Mouse (Mus musculus) left cerebral cortex, adult 18-20 months (tissue): Measurements from ENCODE around the gene Dazap1. TPM values are rescaled to one million over a fixed set of nuclear protein-coding genes. Genes with fewer than 3 reads are reported as not detected.
"Not testable (repeated sequence)": the region's sequence is repeated elsewhere in the genome, so short reads cannot be mapped to it uniquely, and the experiment has no call there.

Experiments
- DNase-seq, 2 experiments: peaks; one replicate each; pipeline ENCODE4 v3.0.0; 2021 to 2022; ENCODE audit warnings: low spot score in 2 of 2, mixed read lengths in 1 of 2
- long read RNA-seq, 2 experiments: library from polyadenylated mRNA; stranded (forward); transcript quantifications; one replicate each; pipeline ENCODE4 v2.0.0; 2021
- total RNA-seq, 2 experiments: library from RNA; stranded (reverse); gene quantifications; 2 replicates each; pipeline ENCODE4 v1.2.3; 2021

Dazap1 gene
- 10 to 100 TPM; 75.6 to 81.7 TPM for total RNA-seq
- long read RNA-seq, experiment 1, transcript Dazap1-203 (12 exons, 2,081 nt) = major isoform, 12 of 30 reads
- long read RNA-seq, experiment 1, partial matches to known transcripts = 7 of 30 reads
- long read RNA-seq, experiment 1, other reads (novel, unspliced or antisense) = 6 of 30 reads
- long read RNA-seq, experiment 2, transcript Dazap1-203 (12 exons, 2,081 nt) = major isoform, 10 of 23 reads
- long read RNA-seq, experiment 2, partial matches to known transcripts = 3 of 23 reads
- long read RNA-seq, experiment 2, other reads (novel, unspliced or antisense) = 5 of 23 reads

GRCm38 (mm10) chr10:80260642-80261584 is at the start of gene Dazap1, which contains the start of gene Gamt:
Dazap1 (plus strand) TSS chr10:80261486.
Gamt (minus strand) TSS chr10:80261012.
- peak; percentile 89 to 91 for DNase-seq

DNA sequence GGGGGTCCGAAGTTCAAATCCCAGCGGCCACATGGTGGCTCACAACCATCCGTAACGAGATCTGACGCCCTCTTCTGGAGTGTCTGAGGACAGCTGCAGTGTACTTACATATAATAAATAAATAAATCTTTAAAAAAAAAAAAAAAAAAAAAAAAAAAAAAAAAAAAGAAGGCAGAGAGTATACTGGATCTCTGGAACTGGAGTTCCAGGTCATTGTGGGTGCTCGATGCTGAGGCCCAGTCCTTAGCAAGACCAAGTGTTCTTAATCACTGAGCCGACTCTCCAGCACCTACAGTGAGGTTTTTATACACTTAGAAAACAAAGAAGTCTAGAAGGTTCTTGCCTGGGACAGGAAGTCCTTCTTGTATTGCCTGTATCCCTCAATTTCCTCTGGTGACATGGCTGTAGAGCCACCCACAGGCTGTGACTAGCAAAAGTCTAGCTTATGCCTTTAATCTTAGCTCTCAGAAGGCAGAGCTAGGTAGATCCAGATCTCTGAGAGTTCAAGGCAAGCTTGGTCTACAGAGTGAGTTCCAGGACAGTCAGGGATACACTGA is 49.7 kb upstream of the Dazap1 start:
- DNase-seq = not testable (repeated sequence)

DNA sequence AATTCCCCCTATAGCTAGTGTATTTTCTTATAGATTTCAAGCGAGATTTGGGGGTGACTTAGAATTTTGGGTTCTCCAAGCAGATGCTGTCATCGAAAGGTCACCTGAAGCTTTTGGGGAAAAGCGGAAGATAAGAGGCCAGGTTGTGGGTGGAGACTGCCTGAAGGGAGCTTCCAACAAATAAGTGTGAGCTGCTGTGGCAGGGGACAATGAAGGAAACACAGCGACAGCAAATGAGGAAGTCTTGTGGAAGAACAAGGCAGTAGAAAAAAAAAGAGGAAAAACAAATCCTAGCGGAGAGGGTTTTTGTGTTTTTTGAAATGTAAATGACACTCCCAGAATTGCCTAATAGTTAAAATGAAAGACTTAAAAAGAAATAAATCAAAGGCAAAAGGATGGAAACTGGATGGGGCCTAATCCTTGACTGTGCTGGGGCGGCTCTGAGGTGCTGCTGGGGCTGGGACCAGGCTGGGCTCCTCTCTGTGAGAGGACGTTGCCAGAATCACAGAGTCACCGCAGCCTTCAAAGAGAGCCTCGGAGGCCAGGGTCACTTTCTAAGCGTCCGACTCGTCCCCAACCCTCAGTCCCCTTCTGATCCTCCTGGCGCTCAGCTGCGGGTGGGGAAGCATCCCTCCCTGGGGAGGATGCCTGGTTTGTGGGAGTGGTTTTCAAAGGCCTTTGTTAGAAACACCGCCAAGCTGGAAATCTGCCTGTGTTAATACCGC is 46.1 kb upstream of the Dazap1 start:
- DNase-seq = no peak

DNA sequence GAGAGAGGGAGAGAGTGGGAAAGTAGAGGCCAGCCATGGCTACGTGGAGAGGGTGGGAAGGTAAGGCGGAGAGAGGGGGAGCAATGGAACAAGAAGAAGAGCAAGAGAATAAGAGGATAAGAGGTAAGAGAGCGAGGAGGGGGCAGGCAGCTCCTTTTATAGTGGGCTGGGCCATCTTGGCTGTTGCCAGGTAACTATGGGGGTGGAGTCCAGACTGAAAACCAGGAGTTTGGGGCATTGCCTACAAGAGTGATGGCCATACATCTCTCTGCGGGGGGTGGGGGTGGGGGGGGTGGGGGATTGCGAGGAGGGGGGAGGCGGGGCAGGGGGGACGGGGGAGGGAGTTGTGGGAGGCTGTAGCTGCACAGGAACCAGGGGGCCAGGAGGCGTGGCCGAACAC is 40.6 kb upstream of the Dazap1 start:
- DNase-seq = no peak

DNA sequence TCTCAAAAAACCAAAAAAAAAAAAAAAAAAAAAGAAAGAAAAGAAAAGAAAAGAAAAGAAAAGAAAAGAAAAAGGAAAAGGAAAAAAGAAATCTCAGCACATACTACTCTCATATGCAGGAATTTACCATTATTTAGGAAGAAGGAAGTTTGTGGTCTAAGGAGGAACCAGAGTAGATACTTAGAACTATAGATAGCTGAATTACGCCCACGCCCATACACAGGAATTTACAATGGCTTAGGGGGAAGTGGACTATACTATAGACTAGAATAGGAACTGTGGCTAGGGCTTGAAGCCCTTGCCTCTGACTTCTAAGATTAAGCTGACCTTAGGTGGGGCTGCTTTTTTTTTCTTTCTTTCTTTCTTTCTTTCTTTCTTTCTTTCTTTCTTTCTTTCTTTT is 38.1 kb upstream of the Dazap1 start:
- not testable (repeated sequence) for DNase-seq

DNA sequence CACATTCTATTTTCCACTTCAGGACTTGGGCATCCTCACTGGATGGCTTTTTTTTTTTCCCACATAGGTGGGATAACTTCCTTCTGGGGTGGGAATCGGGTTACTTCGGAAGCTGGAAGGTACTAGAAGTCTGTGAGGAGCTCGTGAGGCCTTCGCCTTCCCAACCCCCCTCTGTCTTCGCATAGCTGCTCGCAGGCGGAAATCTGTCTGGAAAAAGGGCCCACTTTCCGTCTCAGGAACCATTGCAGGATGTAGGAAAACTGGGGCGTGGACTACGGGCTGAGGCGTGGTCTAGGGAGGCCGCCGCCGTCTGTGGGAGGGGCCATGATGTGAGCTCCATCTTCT is 35.2 kb upstream of the Dazap1 start:
- DNase-seq = no peak

- DNase-seq = peak; percentile 98 to 99
Measured at GRCm38 (mm10) chr10:80226416-80227165, 34.7 kb upstream of the Dazap1 start, which contains the start of gene Mum1. Mum1 (plus strand) TSS chr10:80226434.

DNA sequence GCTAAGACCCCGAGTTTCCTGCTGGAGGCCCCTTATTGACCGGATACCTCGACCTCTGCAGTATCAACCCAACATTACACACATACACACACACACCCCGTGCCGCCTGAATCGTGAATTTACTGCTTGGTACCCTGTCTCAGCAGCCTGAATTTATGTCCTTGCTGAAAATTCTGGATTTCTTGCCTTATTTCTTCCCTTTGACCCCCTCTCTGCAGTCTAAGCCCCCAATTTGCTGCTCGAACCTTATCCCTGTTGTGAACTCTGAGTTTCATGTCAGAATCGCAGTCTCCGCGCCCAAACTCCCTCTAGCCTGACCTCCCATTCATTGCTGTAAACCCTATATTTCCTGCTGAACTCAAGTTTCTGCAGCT is 34.1 kb upstream of the Dazap1 start:
- DNase-seq = no peak

DNA sequence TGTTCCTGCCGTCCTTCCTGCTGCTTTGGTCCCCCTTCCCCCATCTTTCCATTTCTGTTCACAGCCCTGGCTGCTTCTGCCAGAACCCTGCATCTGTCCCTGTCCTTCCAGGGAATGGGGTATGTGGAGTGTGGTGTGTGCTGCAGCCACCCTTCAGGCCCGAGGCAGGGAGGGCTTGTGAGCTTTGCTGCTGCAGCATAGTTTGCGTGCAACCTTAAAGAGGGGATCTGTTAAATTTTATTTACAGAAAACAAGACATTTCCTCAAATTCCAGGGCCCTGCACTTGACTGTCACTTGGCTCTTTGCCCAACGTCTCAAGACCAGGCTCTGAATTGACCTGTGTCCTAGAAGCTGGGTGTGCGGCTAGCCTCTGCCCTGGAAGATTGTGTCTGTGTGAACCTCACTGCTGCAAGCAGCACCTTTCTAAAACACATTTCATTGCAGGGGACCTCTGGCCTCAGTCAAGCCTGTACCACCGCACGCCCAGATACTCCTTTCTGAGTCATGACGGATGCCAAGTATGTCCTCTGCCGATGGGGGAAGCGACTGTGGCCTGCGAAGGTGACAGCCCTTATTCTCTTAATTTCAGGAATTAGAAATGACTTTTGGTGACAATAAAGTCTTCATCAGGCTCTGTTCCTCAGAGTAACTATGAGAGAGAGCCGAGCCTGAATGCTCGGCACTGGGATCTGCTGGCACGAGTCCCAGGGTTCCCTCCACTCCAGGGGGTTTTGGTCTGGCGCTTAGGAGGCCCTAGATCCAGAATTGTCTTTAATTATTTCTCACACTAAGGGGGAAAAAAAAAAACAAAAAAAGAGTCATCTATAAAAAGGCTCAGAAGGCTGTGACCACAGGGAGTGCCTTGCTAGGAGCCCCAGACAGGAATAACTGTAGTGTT is 33.2 kb upstream of the Dazap1 start:
- DNase-seq = no peak

DNA sequence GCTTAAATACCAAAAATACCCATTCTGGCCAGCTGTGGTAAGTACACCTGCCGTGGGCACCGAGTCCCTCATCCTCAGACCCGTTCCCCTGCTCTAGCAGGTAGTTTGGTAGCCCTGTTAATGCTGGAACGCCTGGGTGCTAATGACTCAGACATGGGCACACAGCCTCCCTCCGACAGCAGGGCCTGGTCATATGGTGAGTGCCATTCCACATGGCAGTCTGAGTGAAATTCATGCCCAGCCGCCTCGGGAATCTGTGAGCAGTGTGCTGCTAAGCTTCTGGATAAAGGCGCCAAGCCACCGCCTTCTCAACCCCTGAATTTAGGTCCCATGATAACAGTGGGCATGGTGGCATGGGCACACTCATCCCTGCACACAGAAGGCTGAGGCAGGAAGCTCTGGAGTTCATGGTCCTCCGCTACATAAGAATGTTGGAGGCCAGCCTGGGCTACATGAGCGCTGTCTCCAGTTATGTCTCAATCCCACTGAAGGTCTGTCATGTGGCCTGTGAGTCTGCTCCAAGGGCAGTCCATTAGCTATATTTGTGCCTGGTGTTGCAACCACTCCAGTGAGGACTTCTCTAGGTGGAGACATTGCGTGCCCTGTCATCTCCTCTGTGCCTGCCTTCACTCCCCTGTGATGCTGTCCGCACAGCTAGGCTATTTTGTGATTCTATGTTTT is 25.0 kb upstream of the Dazap1 start:
- DNase-seq = no peak

DNA sequence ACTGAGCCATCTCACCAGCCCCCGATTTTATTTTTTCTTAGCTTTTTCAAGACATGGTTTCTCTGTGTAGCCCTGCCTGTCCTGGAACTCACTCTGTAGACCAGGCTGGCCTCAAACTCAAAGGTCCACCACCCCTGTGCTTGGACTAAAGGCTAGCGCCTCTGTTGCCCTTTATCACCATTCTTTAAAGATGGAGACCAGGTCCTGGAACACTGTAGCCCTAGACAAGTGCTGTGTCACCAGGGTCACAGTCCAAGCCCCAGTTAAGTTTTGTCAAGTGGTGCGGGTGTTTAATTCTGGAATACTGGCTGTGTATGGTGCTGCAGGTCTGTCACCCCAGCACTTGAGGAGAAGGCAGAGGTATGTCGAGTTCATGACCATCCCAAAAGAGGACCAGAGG is 24.3 kb upstream of the Dazap1 start:
- DNase-seq = no peak

DNA sequence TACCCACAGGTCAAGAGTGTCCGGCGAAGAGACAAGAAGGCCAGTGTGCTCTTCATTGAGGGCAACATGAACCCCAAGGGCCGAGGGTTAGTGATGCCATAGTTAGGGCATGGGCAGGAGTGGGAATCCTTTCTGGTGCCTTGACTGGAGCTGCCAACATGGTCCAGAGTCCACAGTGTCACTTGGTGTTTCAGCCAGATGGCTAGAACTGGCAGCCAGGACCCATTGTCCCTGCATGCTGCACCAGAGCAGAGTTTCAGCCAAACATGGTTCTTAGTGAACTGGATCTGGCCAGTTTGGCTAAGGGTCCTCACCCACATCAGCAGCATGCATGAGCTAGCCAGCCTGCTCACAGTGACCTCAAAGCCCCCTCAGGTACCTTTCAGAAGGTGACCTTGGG is 23.0 kb upstream of the Dazap1 start:
- DNase-seq = no peak

- no peak for DNase-seq
Measured at GRCm38 (mm10) chr10:80239791-80240190, 21.5 kb upstream of the Dazap1 start.

- no peak for DNase-seq
Measured at GRCm38 (mm10) chr10:80242088-80242487, 19.2 kb upstream of the Dazap1 start.

DNA sequence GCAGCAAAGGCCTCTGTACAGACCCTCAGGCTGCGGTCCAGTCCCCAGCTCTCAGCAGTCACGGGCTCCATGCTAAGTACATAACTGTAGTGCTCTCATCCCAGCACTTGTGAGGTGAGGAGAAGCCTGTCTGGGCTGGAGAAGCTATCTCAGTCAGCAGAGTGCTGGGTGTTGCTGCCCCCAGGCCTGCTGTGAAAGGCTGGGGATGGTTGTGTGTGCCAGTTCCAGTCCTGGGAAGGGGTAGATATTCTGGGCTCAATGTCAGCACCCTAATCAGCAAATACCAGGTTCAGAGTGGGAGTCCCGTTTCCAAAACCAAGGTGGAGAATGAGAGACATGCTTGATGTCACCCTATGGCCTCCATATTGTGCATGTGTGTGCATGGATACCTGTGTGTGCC is 18.7 kb upstream of the Dazap1 start:
- DNase-seq = no peak

DNA sequence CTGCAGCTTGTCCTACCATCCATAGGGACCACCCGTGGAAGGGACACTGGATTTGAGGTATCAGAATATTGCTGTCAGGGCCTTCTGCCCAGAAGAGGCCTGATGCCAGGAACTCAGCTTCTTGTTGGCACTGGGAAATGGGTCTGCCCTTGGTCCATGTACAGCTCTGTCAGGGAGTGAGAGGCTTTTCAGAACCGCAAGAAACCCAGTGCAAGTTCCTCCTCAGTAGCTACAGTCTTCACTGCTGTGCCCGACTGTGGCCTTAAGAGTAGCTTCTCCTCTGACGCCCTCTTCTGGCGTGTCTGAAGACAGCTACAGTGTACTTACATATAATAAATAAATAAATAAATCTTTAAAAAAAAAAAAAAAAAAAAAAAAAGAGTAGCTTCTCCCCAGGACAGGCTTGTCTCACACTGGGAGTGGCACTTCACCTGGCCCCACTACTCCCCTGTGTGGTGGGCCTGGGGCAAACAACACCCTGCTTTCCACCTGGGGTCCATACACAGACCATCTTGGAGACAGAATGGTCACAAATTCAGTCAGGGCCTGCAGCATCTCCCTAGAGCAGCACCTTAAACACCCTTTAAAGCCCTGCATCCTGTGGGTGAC is 16.4 kb upstream of the Dazap1 start:
- no peak for DNase-seq

GRCm38 (mm10) chr10:80245600-80245999 is 15.7 kb upstream of the Dazap1 start:
- DNase-seq = peak; percentile 88 to 92

DNA sequence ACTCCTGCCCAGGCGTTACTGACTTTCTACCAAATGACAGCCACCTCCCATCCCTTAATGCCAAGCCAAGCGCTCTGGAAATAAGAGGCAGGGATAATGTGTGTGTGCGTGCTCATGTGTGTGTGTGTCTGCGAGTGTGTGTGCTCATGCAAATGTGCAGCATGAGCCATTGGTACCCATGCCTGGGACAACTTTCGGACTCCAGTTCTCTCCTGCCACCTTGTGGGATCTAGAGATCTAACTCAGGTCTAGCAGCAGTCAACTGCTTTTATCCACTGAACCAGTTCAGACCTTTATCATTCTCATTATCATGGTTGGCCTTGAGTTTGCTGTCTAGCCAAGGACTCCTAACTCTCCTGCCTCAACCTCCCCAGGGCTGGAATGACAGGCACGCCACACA is 13.4 kb upstream of the Dazap1 start:
- DNase-seq = no peak

DNA sequence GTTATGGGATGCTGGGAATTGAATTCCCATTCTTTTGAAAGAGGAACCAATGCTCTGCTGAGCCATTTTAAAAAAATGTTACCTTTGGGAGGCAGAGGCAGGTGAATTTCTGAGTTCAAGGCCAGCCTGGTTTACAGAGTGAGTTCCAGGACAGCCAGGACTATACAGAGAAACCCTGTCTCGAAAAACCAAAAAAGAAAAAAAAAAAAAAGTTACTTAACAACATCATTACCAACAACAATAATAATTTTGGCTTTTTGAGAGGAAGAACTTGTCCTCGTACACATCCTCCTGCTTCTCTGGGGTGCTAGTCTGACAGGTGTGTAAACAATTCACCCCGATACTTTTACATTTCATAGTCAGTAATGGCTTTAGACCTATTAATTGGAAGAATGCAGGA is 12.8 kb upstream of the Dazap1 start:
- DNase-seq = not testable (repeated sequence)
